Mouse (Mus musculus) small intestine, adult 2 months (tissue): Measurements from ENCODE around the gene Cyp2f2.

Source experiments
- CTCF ChIP-seq: fragments of 200-500 bp; IDR thresholded peaks from 2 replicates; pipeline ENCODE4 v1.5.1; 2012; ENCODE audit warnings: low read depth, mild to moderate bottlenecking, control low read depth, inconsistent platforms, low read length, moderate library complexity, mixed read lengths; ENCODE audit not compliant: insufficient replicate concordance, insufficient read length; ENCODE audit errors: extremely low read depth
- POLR2A ChIP-seq: fragments of 200-500 bp; IDR thresholded peaks from 2 replicates; pipeline ENCODE4 v1.6.1; 2012; ENCODE audit warnings: low read depth, mild to moderate bottlenecking, control low read depth, inconsistent platforms, low read length, moderate library complexity

DNA sequence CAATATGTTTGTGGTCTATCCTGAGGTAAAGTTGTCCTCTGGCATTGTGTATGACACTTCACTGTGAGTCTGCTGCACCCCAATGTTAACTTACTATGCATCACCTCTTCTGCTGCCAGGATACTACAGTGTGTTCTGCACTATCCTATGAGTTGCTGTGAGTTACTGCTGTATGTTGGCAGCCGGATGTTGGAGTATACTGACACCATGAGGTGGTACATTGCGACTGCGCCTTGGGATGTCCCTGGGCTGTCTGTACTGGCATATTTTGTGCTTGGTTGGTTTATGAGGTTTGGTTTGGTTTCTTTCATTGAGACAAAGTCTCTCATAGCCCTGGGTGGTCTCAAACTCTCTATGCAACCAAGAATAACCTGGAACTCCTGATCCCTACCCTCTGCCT, 8.5 kb downstream of the Cyp2f2 start:
- TF ChIP-seq POLR2A (no peak), CTCF (peak; percentile 44; the same call in 1 of the 2 replicates)
